Mouse (Mus musculus): ENCODE data around the gene Rassf3. TPM values are rescaled to one million over a fixed set of nuclear protein-coding genes. Genes with fewer than 3 reads are reported as not detected.

Gene Rassf3
- polyA plus RNA-seq, 1 experiment from 2014 or later = 12.3 TPM

DNA sequence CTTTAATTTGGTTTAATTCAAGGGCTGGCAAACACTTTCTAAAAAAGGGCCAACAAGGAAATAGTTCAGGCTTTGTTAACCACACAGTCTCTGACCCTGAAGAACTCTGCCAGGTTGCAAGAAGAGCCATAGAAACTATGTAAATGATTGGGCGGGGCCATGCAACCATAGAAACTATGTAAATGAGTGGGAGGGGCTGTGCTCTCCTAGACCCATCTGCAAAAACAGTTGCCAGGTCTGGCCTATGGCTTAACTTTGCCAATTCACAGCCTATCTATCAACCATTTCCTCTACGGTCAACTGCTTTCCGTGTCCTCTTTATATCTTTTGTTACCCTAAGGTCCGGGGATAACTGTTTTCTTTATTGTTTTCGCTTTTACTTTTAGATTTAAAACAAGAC, 25.0 kb upstream of the Rassf3 start:
- peak overlapping the region; percentile 57; the same call in 1 of the 2 replicates for H3K27ac ChIP-seq
- H3K4me1 ChIP-seq = peaks cover 61% of the 10 kb centered on the region
- H3K36me3 ChIP-seq = no peaks in the 10 kb centered on the region
- H3K4me3 ChIP-seq = no peak overlapping the region
- H3K27me3 ChIP-seq (replicated peaks) = no peaks in the 10 kb centered on the region
- H3K4me2 ChIP-seq = no peak overlapping the region
- no peak for ATAC-seq
- 40% methylated on average over 5 of the region's 5 CpGs for WGBS (ENCODE audit: insufficient replicate concordance)
- H3K9me3 ChIP-seq (replicated peaks) = no peaks in the 10 kb centered on the region
- no peak overlapping the region for H3K9ac ChIP-seq

DNA sequence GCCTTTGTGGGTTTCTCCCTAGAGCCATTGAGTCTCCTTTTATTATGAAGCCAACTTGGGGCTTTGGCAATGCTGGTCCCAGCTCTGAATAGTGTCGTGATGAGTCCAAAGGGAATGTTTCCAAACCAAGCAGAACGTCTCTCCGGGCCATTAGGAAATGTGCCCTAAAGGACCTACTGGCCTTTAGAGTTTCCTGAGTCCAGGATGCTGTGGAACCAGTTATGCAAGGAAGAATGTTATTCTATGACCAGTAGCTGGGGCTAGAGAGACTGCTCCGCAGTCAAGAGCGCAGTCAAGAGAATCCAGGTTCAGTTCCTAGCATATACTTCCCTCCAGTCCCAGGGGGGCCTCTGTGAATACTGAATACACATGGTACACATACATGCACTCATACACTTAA, 23.9 kb upstream of the Rassf3 start:
- 0 out of 2 replicates have a peak, but pooled peaks have one; percentile 16 for ATAC-seq
- H3K27ac ChIP-seq = 0 out of 2 replicates have a peak overlapping the region, but pooled peaks have one; percentile 49

DNA sequence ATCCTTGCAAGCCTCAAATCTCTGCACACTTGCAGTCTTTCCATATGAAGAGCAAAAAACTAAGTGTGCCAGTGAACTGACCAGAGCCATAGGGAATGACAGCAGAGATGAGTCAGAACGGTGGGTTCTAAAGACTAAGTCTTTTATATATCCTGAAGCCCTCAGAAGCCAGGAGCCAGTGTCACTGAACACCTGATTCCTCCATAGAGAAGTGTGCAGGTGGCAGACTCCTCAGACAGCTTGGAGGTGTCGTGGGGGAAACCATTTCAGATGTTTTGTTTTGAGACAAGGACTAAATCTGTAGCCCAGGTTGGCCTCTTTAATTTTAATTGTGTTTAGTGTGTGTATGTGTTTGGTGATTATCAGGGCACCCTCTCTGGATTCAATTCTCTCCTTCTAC, 22.9 kb upstream of the Rassf3 start:
- Histone ChIP-seq H3K27me3 (replicated peaks) (no peaks in the 10 kb centered on the region), H3K4me2 (no peak overlapping the region), H3K9ac (no peak overlapping the region), H3K9me3 (replicated peaks) (no peaks in the 10 kb centered on the region), H3K27ac (no peak overlapping the region), H3K4me3 (no peak overlapping the region), H3K36me3 (no peaks in the 10 kb centered on the region), H3K4me1 (peaks cover 45% of the 10 kb centered on the region)
- WGBS (ENCODE audit: insufficient replicate concordance) = 40% methylated on average over 2 of the region's 2 CpGs
- no peak for ATAC-seq

More for the DNA sequence above, 23.9 kb upstream of the Rassf3 start:
- Histone ChIP-seq H3K4me1 (peaks cover 50% of the 10 kb centered on the region), H3K36me3 (no peaks in the 10 kb centered on the region), H3K4me2 (no peak overlapping the region), H3K9ac (no peak overlapping the region), H3K27me3 (replicated peaks) (no peaks in the 10 kb centered on the region), H3K4me3 (no peak overlapping the region), H3K9me3 (replicated peaks) (no peaks in the 10 kb centered on the region)
- 68% methylated on average over 5 of the region's 5 CpGs for WGBS (ENCODE audit: insufficient replicate concordance)

DNA sequence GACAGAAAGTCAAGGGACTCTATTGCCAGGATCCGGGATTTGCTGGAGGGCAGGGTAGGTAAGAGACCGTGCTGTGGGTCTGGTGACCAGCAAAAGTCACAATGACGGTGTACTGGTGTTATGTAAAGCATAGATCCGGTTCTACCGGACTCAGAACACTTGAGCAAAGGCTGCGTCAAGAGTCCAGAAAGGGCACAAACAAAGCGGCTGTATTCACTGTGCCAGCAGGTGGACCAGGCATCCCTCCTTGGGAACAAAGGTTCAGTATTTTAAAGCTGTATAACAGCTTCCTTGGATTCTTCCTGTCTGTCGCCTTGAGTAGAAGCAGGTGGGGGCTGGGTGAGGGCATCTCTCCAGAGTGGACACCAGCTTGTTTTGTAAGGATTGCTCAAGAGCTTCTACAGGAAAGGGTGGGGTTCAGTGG, 22.3 kb upstream of the Rassf3 start:
- H3K27ac ChIP-seq = peak overlapping the region; percentile 39; the same call in 1 of the 2 replicates

DNA sequence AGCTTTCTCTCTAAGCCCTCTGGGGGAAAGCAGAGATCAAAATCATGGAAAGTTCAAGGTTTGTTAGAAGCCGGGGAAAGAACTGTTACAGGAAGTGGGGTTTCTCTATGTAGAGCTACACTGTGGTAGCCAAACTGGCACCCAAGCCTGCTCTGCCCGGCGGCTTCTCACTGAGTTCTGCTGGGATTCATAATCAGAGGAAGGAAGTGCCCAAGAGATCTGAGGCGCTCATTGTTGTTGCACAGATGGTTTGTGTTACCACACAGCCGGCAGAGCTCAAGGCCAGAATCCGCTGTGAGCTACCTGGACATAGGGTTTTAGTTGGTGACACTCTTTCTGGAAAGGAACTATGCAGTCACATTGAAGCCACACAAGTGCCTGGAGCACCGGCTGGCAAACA, 21.8 kb upstream of the Rassf3 start:
- Histone ChIP-seq H3K36me3 (no peaks in the 10 kb centered on the region), H3K9me3 (replicated peaks) (no peaks in the 10 kb centered on the region), H3K9ac (no peak overlapping the region), H3K4me1 (peaks cover 56% of the 10 kb centered on the region), H3K4me3 (no peak overlapping the region), H3K4me2 (0 out of 2 replicates have a peak overlapping the region, but pooled peaks have one; percentile 21), H3K27me3 (replicated peaks) (no peaks in the 10 kb centered on the region), H3K27ac (peak overlapping the region; percentile 39; the same call in 1 of the 2 replicates)
- WGBS (ENCODE audit: insufficient replicate concordance) = 30% methylated on average over 7 of the region's 7 CpGs
- ATAC-seq = no peak

More for the DNA sequence above, 22.3 kb upstream of the Rassf3 start:
- no peak for ATAC-seq
- Histone ChIP-seq H3K27me3 (replicated peaks) (no peaks in the 10 kb centered on the region), H3K36me3 (no peaks in the 10 kb centered on the region), H3K4me3 (no peak overlapping the region), H3K9ac (no peak overlapping the region), H3K4me1 (peaks cover 51% of the 10 kb centered on the region), H3K9me3 (replicated peaks) (no peaks in the 10 kb centered on the region), H3K4me2 (peak overlapping the region; percentile 21; the same call in 1 of the 2 replicates)
- WGBS (ENCODE audit: insufficient replicate concordance) = 41% methylated on average over 8 of the region's 8 CpGs

GRCm38 (mm10) chr10:121496616-121497015, 20.5 kb upstream of the Rassf3 start:
- 48% methylated on average over 7 of the region's 7 CpGs for WGBS (ENCODE audit: insufficient replicate concordance)

GRCm38 (mm10) chr10:121494163-121494425, 17.9 kb upstream of the Rassf3 start:
- Histone ChIP-seq H3K9me3 (replicated peaks) (no peaks in the 10 kb centered on the region), H3K9ac (no peak overlapping the region), H3K4me3 (no peak overlapping the region), H3K27ac (no peak overlapping the region), H3K36me3 (no peaks in the 10 kb centered on the region), H3K4me2 (no peak overlapping the region), H3K27me3 (replicated peaks) (no peaks in the 10 kb centered on the region), H3K4me1 (peaks cover 49% of the 10 kb centered on the region)
- 84% methylated on average over 2 of the region's 2 CpGs for WGBS (ENCODE audit: insufficient replicate concordance)
- no peak for ATAC-seq

More at GRCm38 (mm10) chr10:121496616-121497015, 20.5 kb upstream of the Rassf3 start:
- Histone ChIP-seq H3K27me3 (replicated peaks) (no peaks in the 10 kb centered on the region), H3K36me3 (no peaks in the 10 kb centered on the region), H3K4me2 (no peak overlapping the region), H3K4me1 (peaks cover 67% of the 10 kb centered on the region), H3K4me3 (no peak overlapping the region), H3K27ac (no peak overlapping the region), H3K9me3 (replicated peaks) (no peaks in the 10 kb centered on the region), H3K9ac (no peak overlapping the region)
- ATAC-seq = no peak

DNA sequence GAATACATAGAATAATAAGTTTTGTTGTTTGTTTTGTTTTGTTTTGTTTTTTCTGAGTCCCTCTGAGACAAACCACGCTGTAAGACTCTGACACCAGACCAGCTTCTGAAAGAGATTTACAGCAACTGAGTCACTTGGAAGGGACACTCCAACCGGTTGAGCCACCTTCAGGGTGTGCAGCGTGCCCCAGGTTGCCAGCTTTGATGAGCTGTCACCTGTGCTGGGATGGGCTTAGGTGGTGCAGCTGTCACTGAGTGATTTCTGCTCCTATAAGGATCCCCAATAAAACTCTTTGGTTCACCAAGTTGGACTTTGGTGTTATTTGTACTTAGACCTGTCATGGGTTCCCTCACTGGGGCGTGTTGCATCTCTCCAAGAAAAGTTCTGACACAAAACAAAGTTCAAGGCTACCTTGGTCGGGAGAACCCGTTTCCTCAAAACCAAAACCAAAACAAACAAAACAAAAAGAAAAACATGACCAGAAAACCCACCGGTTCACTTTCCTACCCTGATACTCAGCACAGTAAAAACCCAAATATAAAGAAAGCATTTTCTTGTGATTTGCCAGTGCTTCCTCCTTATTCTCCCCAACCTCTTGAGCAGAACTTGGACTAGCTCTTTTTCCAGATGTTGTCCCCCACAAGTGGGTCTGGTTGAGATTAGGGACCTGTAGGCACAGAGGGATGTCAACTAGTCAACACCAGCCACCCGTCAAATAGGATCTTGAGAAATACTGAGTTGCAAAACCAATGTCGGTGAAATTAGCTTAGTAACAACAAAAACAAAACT, 17.4 kb upstream of the Rassf3 start:
- H3K27ac ChIP-seq = 0 out of 2 replicates have a peak overlapping the region, but pooled peaks have one; percentile 18
- H3K4me1 ChIP-seq = peaks cover 44% of the 10 kb centered on the region
- no peak for ATAC-seq
- no peak overlapping the region for H3K4me3 ChIP-seq
- no peak overlapping the region for H3K9ac ChIP-seq
- 60% methylated on average over 9 of the region's 9 CpGs for WGBS (ENCODE audit: insufficient replicate concordance)
- H3K27me3 ChIP-seq (replicated peaks) = no peaks in the 10 kb centered on the region
- H3K4me2 ChIP-seq = no peak overlapping the region
- H3K36me3 ChIP-seq = no peaks in the 10 kb centered on the region
- no peaks in the 10 kb centered on the region for H3K9me3 ChIP-seq (replicated peaks)

DNA sequence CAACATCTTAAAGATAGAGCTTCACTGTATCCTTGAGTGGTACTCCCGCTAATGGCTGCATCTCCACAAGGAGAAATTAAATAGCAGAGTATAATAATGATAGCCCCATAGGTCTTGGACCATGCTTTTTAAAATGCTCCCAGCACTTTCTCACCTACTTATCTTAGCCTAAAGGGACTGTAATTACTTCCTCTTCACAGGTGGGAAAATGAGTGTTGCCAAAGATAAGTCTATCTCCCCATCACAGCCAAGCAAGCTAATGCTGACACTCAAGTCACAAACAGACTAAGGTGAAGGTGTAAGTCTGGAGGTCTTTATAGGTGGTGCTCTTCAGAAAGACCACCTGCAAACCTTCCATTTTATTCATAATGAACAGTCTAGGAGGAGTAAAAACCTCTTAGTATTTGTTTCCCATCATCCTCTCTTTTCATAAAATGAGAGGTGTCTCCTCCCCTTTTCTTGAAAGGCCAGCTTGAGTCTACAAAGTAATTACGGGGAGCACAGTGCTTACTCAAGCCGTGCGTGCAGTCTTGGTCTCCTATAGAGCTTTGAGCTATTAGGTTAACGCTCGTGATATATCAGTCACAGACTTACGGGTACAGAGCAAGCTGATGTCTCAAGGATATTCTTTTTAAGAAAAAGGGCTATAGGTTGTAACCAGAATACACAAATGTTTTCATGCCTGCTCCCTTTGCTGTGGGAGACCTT, 16.6 kb upstream of the Rassf3 start:
- Histone ChIP-seq H3K27me3 (replicated peaks) (no peaks in the 10 kb centered on the region), H3K9ac (no peak overlapping the region; the same call in 1 of the 2 replicates), H3K4me1 (peaks cover 35% of the 10 kb centered on the region), H3K4me2 (peak overlapping the region; percentile 28), H3K4me3 (no peak overlapping the region), H3K27ac (peak overlapping the region; percentile 53; the same call in 1 of the 2 replicates), H3K36me3 (no peaks in the 10 kb centered on the region), H3K9me3 (replicated peaks) (no peaks in the 10 kb centered on the region)
- WGBS (ENCODE audit: insufficient replicate concordance) = 73% methylated on average over 7 of the region's 7 CpGs
- peak; percentile 83 for ATAC-seq

- 83% methylated on average over 6 of the region's 6 CpGs for WGBS (ENCODE audit: insufficient replicate concordance)
- no peak overlapping the region for H3K4me3 ChIP-seq
These were observed 13.8 kb upstream of the Rassf3 start for GRCm38 (mm10) chr10:121489941-121490340.

DNA sequence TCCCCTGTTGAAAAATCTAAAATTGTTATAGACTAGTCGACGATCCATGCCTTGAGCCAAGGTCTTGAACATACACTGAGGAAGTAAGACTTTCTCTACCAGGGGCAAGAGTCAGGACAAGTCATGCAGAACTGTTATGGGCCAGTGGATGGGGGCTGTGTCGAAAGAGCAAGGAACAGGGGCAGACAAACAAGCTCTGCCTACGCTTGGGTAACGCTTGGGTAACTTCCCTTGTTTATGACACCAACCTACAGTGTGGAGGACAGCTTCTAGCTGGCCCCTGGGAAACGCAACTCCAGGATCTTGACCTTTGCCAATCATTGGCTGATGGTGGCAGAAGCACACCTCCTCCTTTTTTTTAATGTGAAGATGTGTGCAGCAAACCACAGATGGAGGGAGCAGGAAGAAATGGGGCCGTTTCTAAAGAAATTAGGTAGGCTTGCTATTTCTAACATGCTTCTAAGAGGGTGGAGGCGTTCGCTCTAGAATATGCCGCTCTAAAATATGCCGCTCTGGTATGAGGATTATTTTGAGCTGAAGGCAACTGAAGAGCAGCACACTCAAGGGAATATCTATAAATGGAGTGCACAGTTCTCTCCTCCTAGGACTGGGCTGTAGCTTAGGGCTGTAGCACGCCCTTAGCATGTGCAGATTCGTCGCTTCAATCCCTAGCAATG, 12.6 kb upstream of the Rassf3 start:
- no peaks in the 10 kb centered on the region for H3K36me3 ChIP-seq
- no peak overlapping the region for H3K4me2 ChIP-seq
- WGBS (ENCODE audit: insufficient replicate concordance) = 66% methylated on average over 14 of the region's 14 CpGs
- H3K4me1 ChIP-seq = peaks cover 24% of the 10 kb centered on the region
- no peak for ATAC-seq
- no peaks in the 10 kb centered on the region for H3K9me3 ChIP-seq (replicated peaks)
- H3K4me3 ChIP-seq = no peak overlapping the region
- H3K27ac ChIP-seq = peak overlapping the region; percentile 3; the same call in 1 of the 2 replicates
- no peaks in the 10 kb centered on the region for H3K27me3 ChIP-seq (replicated peaks)
- no peak overlapping the region for H3K9ac ChIP-seq

More at GRCm38 (mm10) chr10:121489941-121490340, 13.8 kb upstream of the Rassf3 start:
- Histone ChIP-seq H3K36me3 (no peaks in the 10 kb centered on the region), H3K9ac (no peak overlapping the region), H3K4me1 (peaks cover 26% of the 10 kb centered on the region), H3K27ac (no peak overlapping the region), H3K27me3 (replicated peaks) (no peaks in the 10 kb centered on the region), H3K4me2 (no peak overlapping the region), H3K9me3 (replicated peaks) (no peaks in the 10 kb centered on the region)
- ATAC-seq = no peak

GRCm38 (mm10) chr10:121487716-121488115, 11.6 kb upstream of the Rassf3 start:
- H3K27ac ChIP-seq = no peak overlapping the region
- ATAC-seq = no peak
- H3K36me3 ChIP-seq = no peaks in the 10 kb centered on the region
- H3K9me3 ChIP-seq (replicated peaks) = no peaks in the 10 kb centered on the region
- H3K9ac ChIP-seq = no peak overlapping the region
- no peak overlapping the region for H3K4me2 ChIP-seq
- H3K4me1 ChIP-seq = peaks cover 18% of the 10 kb centered on the region
- no peak overlapping the region for H3K4me3 ChIP-seq
- H3K27me3 ChIP-seq (replicated peaks) = no peaks in the 10 kb centered on the region
- 64% methylated on average over 4 of the region's 4 CpGs for WGBS (ENCODE audit: insufficient replicate concordance)

All from liver, embryonic 12.5 days (tissue).